Mouse (Mus musculus): ENCODE data around the gene Slf2. TPM values are rescaled to one million over a fixed set of nuclear protein-coding genes. Genes with fewer than 3 reads are reported as not detected.

The Slf2 gene
- total RNA-seq, 2 experiments from 2014 or later = 33.0 to 38.5 TPM

DNA sequence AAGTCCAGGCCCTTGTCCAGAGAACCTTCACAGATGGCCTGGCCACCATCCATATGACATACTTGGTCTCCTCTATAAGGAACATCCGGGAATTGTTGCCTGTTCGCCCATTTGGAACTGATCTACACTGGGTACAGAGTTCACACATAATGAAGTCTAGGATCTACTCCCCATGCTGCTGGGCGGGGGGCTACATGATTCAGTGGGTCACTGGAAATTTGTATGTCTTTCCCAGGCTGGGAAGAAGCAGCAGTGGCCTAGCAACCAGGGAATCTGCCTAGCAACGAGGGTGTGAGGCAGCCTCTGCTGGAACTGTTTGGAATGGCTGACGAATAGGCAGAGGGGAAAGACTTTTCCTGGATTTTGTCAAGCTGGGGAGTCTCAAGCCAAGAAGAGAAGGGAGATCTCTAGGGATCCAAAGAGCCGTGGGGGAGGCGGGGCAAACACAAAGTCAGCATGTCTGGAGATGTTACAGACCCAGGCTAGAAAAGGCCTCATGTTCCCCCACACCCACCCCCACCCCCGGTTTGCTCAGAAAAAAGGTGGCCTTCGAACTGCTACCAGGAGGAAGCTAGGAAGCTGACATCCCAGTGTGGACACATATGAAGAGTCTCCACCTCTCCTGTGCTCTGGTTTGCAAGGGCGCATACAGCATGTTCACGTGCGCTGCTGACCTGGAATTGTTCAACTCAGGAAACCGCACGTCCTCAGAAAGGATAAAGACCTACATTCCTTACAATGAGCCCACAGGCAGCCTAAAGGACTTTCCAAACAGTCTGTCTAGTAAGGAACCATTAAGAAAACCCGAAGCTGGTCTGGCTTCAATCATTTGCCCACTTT, 22.9 kb upstream of the Slf2 start:
- ATAC-seq (replicated peaks; ENCODE audit: poor library complexity, severe bottlenecking) = no peak

GRCm38 (mm10) chr19:44908836-44909460, 22.0 kb upstream of the Slf2 start:
- no peak for ATAC-seq (replicated peaks; ENCODE audit: poor library complexity, severe bottlenecking)

DNA sequence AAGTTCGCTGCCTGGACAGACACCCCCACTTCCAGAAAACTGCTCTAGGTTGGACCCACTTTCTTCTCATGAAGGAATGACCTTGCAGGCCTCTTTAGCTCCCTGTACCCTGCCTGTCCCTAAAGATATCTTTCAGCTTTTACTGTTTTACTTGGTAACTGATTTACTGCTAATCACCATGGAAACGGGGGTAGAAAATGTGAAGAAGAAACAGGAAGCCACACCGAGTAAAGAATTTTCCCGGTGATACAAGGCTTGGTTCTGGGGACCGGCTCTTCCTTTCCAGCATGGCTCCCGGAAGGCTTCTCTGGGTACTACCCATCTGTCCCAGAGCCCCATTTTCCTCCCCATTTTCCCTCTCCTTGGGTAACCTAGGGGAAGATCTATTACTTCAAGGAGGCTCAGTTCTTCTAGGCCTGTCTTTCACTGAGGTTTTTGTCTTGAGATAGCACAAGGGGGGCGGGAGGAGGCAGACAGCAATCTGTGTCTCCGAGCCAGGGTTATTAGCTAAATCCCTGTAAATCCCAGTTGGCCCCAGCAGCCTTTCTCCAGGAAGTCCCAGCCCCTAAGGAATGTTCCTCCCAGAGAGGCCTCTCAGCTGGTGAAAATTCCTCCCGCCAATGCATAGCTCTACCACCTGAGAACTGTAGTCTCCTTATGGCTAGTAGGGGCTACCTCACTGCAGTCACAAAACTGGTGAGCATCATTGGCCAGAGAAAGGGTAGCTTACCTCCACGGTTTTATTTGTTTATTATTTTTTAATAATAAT, 16.3 kb upstream of the Slf2 start:
- no peak for ATAC-seq (replicated peaks; ENCODE audit: poor library complexity, severe bottlenecking)

DNA sequence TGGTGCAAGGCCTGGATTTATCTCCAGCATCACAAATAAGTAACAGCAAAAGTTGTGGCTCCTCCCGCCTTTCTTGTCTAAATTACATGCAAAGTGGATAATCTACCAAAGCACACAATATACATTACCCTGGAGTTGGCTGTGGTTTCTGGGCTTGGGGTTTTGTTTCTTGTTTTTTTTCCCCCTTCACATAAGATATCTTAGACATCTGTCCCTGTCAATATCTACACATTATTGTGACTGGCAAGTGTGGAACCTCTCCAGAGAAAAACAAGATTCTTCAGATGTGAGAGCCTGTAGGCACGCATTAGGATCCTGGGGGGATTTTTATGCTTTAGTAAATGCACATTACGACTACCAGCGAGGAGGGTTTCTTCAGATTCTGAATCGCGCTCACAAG, 12.8 kb upstream of the Slf2 start:
- ATAC-seq (replicated peaks; ENCODE audit: poor library complexity, severe bottlenecking) = no peak

- no peak for ATAC-seq (replicated peaks; ENCODE audit: poor library complexity, severe bottlenecking)
These were observed 9.3 kb upstream of the Slf2 start for GRCm38 (mm10) chr19:44921466-44922139.

DNA sequence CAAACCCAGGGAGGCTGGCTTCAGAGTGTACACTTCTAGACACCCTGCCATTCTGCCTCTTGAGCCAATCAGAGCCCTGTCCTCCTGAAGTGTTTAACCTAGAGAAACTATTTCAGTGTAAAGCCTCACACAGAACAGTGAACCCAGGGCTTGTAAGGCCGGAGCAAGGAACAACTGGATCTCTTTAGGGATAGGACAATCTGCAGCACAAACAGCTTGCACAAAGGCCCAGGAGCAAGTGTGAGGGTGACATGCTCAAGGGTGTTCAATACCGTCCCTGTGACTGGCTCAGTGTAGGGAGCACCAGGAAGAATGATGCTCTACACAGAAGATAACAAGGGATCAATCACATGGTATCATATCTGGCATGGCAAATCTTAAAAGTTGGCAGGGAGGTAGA, 8.4 kb upstream of the Slf2 start:
- no peak for ATAC-seq (replicated peaks; ENCODE audit: poor library complexity, severe bottlenecking)

DNA sequence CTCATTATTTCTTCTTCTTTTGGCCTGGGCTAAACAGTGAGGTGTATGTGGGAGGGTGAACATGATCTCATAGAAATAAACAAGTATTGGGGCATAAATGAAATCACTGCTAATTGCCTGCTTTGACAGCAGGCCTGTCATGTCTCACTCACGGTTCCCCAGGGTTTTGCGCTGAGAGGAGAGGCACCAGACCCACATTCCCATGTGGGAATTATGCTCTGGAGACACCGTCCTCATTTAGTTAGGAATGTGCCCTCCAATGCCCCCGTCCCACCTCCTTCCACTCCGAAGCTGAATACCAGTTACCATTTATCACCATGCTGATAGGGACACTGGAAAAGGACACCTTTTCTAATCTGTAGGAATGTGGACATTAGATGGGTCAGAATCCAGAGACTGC, 6.3 kb upstream of the Slf2 start:
- ATAC-seq (replicated peaks; ENCODE audit: poor library complexity, severe bottlenecking) = no peak

- no peak for ATAC-seq (replicated peaks; ENCODE audit: poor library complexity, severe bottlenecking)
These were observed 4.2 kb upstream of the Slf2 start for GRCm38 (mm10) chr19:44926781-44927180.

DNA sequence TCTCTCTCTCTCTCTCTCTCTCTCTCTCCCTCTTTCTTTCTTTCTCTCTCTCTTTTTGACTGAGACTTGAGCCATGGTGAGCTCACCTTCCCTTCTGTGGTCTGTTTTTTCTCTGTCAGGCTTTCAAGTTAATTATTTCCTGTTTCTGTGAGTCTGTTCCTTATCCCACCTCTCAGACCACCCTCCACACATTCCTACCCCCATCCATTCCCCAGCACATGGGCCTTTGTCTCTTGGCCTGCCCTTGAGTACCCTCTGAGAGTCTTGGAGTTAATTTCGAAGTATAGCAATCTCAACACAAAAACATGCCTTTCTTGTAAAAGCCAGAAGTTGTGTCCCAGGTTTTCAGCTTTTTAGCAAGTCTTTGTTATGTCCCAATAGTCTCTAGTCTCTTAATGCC, 3.7 kb upstream of the Slf2 start:
- ATAC-seq (replicated peaks; ENCODE audit: poor library complexity, severe bottlenecking) = no peak

- ATAC-seq (replicated peaks; ENCODE audit: poor library complexity, severe bottlenecking) = no peak
These were observed 2.8 kb upstream of the Slf2 start for GRCm38 (mm10) chr19:44928185-44928584.

DNA sequence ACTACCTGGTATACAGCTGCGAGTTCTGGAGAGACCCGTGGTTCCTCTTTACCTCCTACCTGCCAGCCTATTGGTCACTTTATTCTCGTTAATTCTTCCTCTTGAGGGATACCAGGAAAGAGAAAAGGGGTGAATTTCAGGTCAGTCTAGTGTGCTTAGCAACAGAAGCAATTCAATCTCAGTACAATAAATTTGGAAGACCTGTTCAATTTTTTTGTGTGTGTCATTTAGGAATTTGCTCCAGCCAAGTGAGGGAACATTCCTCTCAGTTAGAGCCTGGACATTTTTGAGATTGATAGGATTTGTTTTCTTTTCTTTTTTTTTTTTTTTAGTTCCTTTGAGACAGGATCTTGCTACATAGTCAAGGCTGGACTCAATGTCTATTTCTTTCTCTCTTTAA, 1.7 kb upstream of the Slf2 start:
- no peak for ATAC-seq (replicated peaks; ENCODE audit: poor library complexity, severe bottlenecking)

DNA sequence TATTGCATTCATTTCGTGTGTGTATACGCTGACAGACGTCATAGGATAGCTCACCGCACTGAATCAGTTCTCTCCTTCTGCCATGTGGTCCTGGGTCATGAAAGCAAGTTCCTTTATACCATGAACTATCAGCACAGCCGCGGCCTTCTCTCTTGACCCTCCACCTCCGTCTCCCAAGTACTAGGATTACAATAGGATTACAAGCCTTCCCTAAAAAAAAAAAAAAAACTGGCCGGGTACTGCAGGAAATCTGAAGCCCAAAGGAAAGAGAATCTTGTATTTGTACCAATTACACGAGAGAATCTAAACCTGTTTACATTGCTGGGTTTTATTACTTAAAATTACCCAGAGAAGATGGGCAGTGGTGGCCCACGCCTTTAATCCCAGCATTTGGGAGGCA, 1.3 kb upstream of the Slf2 start:
- no peak for ATAC-seq (replicated peaks; ENCODE audit: poor library complexity, severe bottlenecking)

GRCm38 (mm10) chr19:44930122-44930521, 829 bp upstream of the Slf2 start:
- ATAC-seq (replicated peaks; ENCODE audit: poor library complexity, severe bottlenecking) = no peak

- peak; percentile 71 for ATAC-seq (replicated peaks; ENCODE audit: poor library complexity, severe bottlenecking)
These were observed 456 bp downstream of the Slf2 start for GRCm38 (mm10) chr19:44931454-44931759.

GRCm38 (mm10) chr19:44932051-44932450, 1.1 kb downstream of the Slf2 start:
- no peak for ATAC-seq (replicated peaks; ENCODE audit: poor library complexity, severe bottlenecking)

DNA sequence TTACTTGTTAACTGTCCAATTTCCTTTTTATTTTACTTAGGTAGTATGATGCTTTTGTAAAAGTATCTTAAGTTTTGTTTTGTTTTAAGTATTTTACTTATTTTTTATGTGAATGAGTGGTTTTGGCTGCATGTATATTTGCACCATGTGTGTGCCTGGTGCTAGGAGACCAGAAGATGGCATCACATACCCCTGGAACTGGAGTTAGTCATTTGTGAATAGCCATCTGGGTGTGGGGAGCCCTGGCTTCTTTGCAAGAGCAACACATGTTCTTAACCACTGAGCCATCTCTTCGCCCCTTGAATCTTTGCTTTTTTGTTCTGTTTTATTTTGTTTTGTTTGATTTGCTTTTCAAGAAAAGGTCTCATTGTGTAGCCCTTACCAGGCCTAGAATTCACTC, 2.2 kb downstream of the Slf2 start:
- no peak for ATAC-seq (replicated peaks; ENCODE audit: poor library complexity, severe bottlenecking)

GRCm38 (mm10) chr19:44959633-44960032, 28.7 kb downstream of the Slf2 start:
- no peak for ATAC-seq (replicated peaks; ENCODE audit: poor library complexity, severe bottlenecking)

GRCm38 (mm10) chr19:44965978-44966377, 35.0 kb downstream of the Slf2 start:
- no peak for ATAC-seq (replicated peaks; ENCODE audit: poor library complexity, severe bottlenecking)

DNA sequence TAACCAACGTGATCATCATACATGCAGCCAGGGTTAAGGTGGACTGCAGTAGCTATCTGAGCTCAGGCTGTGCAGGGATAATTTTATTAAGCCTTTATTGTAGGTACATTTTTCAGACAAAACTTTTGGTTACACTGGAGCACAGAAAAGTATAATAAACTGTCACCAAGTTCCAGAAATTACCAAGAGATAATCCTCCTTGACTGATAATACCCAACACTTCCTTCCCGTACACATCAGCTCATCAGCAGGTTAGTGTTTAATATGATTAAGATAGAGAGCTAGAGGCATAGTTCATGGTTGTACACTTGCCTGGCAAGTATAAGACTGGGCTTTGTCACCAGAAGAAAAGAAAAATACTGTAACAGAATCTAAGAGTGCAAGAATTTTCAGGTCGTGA, 37.4 kb downstream of the Slf2 start:
- ATAC-seq (replicated peaks; ENCODE audit: poor library complexity, severe bottlenecking) = no peak

GRCm38 (mm10) chr19:44976636-44977035, 45.7 kb downstream of the Slf2 start:
- no peak for ATAC-seq (replicated peaks; ENCODE audit: poor library complexity, severe bottlenecking)

DNA sequence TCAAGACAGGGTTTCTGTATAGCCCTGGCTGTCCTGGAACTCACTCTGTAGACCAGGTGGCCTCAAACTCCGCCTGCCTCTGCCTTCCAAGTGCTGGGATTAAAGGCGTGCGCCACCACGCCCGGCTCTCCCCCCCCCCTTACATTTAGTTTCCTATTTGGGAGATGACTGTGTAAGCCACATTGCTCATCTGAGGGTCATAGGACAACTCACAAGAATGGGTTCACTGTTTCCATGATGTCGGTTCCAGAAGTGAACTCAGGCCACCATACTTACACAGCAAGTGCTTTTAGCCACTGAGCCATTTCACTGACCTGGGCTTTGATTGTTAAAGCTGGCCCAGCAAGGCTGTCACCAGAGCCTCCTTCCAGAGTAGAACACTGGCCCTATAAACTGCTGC, 46.2 kb downstream of the Slf2 start:
- ATAC-seq (replicated peaks; ENCODE audit: poor library complexity, severe bottlenecking) = no peak
